Mouse (Mus musculus): ENCODE measurements around the gene Zfp276. TPM values are rescaled to one million over a fixed set of nuclear protein-coding genes. Genes with fewer than 3 reads are reported as not detected.
"Not testable (repeated sequence)": the region's sequence is repeated elsewhere in the genome, so short reads cannot be mapped to it uniquely, and the experiment has no call there.

Gene Zfp276
- polyA plus RNA-seq, 1 experiment, result 0.85 TPM

GRCm38 (mm10) chr8:123267926-123268656, 14.1 kb downstream of the Zfp276 start:
- Histone ChIP-seq H3K4me1 (ENCODE audit: control insufficient read depth) (no peaks in the 10 kb centered on the region), H3K36me3 (ENCODE audit: control insufficient read depth) (peaks cover 99% of the 10 kb centered on the region)

GRCm38 (mm10) chr8:123271147-123271546, 17.2 kb downstream of the Zfp276 start:
- no peaks in the 10 kb centered on the region for H3K9me3 ChIP-seq (ENCODE audit: control insufficient read depth, low read length)
- no peak overlapping the region for H3K4me3 ChIP-seq (replicated peaks)
- no peaks in the 10 kb centered on the region for H3K27me3 ChIP-seq (ENCODE audit: control insufficient read depth)
- H3K36me3 ChIP-seq (ENCODE audit: control insufficient read depth), result peaks cover 98% of the 10 kb centered on the region
- H3K4me1 ChIP-seq (ENCODE audit: control insufficient read depth), result no peaks in the 10 kb centered on the region
- no peak for TF ChIP-seq TAL1 (IDR thresholded peaks at IDR 0.05; ENCODE audit: low read length)
- TF ChIP-seq GATA1 (IDR thresholded peaks at IDR 0.05; ENCODE audit: low read length), result no peak

More at GRCm38 (mm10) chr8:123267926-123268656, 14.1 kb downstream of the Zfp276 start:
- no peaks in the 10 kb centered on the region for H3K9me3 ChIP-seq (ENCODE audit: control insufficient read depth, low read length)
- H3K4me3 ChIP-seq (replicated peaks), result no peak overlapping the region
- H3K27me3 ChIP-seq (ENCODE audit: control insufficient read depth), result no peaks in the 10 kb centered on the region
- TF ChIP-seq GATA1 (IDR thresholded peaks at IDR 0.05; ENCODE audit: low read length) (no peak), TAL1 (IDR thresholded peaks at IDR 0.05; ENCODE audit: low read length) (no peak)

GRCm38 (mm10) chr8:123271901-123272300, 17.9 kb downstream of the Zfp276 start:
- TF ChIP-seq GATA1 (IDR thresholded peaks at IDR 0.05; ENCODE audit: low read length) (no peak), TAL1 (IDR thresholded peaks at IDR 0.05; ENCODE audit: low read length) (no peak)
- Histone ChIP-seq H3K36me3 (ENCODE audit: control insufficient read depth) (peaks cover 98% of the 10 kb centered on the region), H3K9me3 (ENCODE audit: control insufficient read depth, low read length) (no peaks in the 10 kb centered on the region), H3K4me1 (ENCODE audit: control insufficient read depth) (no peaks in the 10 kb centered on the region), H3K27me3 (ENCODE audit: control insufficient read depth) (no peaks in the 10 kb centered on the region), H3K4me3 (replicated peaks) (no peak overlapping the region)

GRCm38 (mm10) chr8:123274447-123274846, 20.5 kb downstream of the Zfp276 start:
- Histone ChIP-seq H3K36me3 (ENCODE audit: control insufficient read depth) (peaks cover 93% of the 10 kb centered on the region), H3K9me3 (ENCODE audit: control insufficient read depth, low read length) (no peaks in the 10 kb centered on the region), H3K4me3 (replicated peaks) (no peak overlapping the region), H3K4me1 (ENCODE audit: control insufficient read depth) (no peaks in the 10 kb centered on the region), H3K27me3 (ENCODE audit: control insufficient read depth) (no peaks in the 10 kb centered on the region)
- TF ChIP-seq GATA1 (IDR thresholded peaks at IDR 0.05; ENCODE audit: low read length), result no peak
- TF ChIP-seq TAL1 (IDR thresholded peaks at IDR 0.05; ENCODE audit: low read length), result no peak

GRCm38 (mm10) chr8:123275096-123275495, 21.1 kb downstream of the Zfp276 start:
- no peak overlapping the region for H3K4me3 ChIP-seq (replicated peaks)
- no peaks in the 10 kb centered on the region for H3K9me3 ChIP-seq (ENCODE audit: control insufficient read depth, low read length)
- TF ChIP-seq TAL1 (IDR thresholded peaks at IDR 0.05; ENCODE audit: low read length) (no peak), GATA1 (IDR thresholded peaks at IDR 0.05; ENCODE audit: low read length) (no peak)
- H3K27me3 ChIP-seq (ENCODE audit: control insufficient read depth), result no peaks in the 10 kb centered on the region
- H3K4me1 ChIP-seq (ENCODE audit: control insufficient read depth), result no peaks in the 10 kb centered on the region
- peaks cover 93% of the 10 kb centered on the region for H3K36me3 ChIP-seq (ENCODE audit: control insufficient read depth)

- H3K36me3 ChIP-seq (ENCODE audit: control insufficient read depth), result peaks cover 89% of the 10 kb centered on the region
- no peak overlapping the region for H3K4me3 ChIP-seq (replicated peaks)
- no peaks in the 10 kb centered on the region for H3K9me3 ChIP-seq (ENCODE audit: control insufficient read depth, low read length)
- no peaks in the 10 kb centered on the region for H3K27me3 ChIP-seq (ENCODE audit: control insufficient read depth)
- TF ChIP-seq TAL1 (IDR thresholded peaks at IDR 0.05; ENCODE audit: low read length) (no peak), GATA1 (IDR thresholded peaks at IDR 0.05; ENCODE audit: low read length) (no peak)
- no peaks in the 10 kb centered on the region for H3K4me1 ChIP-seq (ENCODE audit: control insufficient read depth)
Observed at GRCm38 (mm10) chr8:123278445-123278844, 24.4 kb downstream of the Zfp276 start.

- Histone ChIP-seq H3K4me1 (ENCODE audit: control insufficient read depth) (peaks cover 4% of the 10 kb centered on the region), H3K4me3 (replicated peaks) (no peak overlapping the region), H3K9me3 (ENCODE audit: control insufficient read depth, low read length) (no peaks in the 10 kb centered on the region), H3K27me3 (ENCODE audit: control insufficient read depth) (no peaks in the 10 kb centered on the region), H3K36me3 (ENCODE audit: control insufficient read depth) (peaks cover 86% of the 10 kb centered on the region)
- TF ChIP-seq GATA1 (IDR thresholded peaks at IDR 0.05; ENCODE audit: low read length) (no peak), TAL1 (IDR thresholded peaks at IDR 0.05; ENCODE audit: low read length) (no peak)
Observed at GRCm38 (mm10) chr8:123279828-123280227, 25.8 kb downstream of the Zfp276 start.

- peaks cover 4% of the 10 kb centered on the region for H3K4me1 ChIP-seq (ENCODE audit: control insufficient read depth)
- H3K4me3 ChIP-seq (replicated peaks), result no peak overlapping the region
- H3K9me3 ChIP-seq (ENCODE audit: control insufficient read depth, low read length), result no peaks in the 10 kb centered on the region
- H3K36me3 ChIP-seq (ENCODE audit: control insufficient read depth), result peaks cover 79% of the 10 kb centered on the region
- H3K27me3 ChIP-seq (ENCODE audit: control insufficient read depth), result no peaks in the 10 kb centered on the region
- no peak for TF ChIP-seq GATA1 (IDR thresholded peaks at IDR 0.05; ENCODE audit: low read length)
- no peak for TF ChIP-seq TAL1 (IDR thresholded peaks at IDR 0.05; ENCODE audit: low read length)
Observed at GRCm38 (mm10) chr8:123280302-123281094, 26.5 kb downstream of the Zfp276 start.

- H3K9me3 ChIP-seq (ENCODE audit: control insufficient read depth, low read length); H3K4me3 ChIP-seq (replicated peaks); H3K4me1 ChIP-seq (ENCODE audit: control insufficient read depth); H3K27me3 ChIP-seq (ENCODE audit: control insufficient read depth): not testable (repeated sequence)
- peaks cover 78% of the 10 kb centered on the region for H3K36me3 ChIP-seq (ENCODE audit: control insufficient read depth)
Observed at GRCm38 (mm10) chr8:123282994-123283393, 29.0 kb downstream of the Zfp276 start.

All from erythroblast, embryonic 14.5 days (primary cell).